Mouse (Mus musculus) B cell, adult 62 days (primary cell): ENCODE data around the gene Mmab. TPM values are rescaled to one million over a fixed set of nuclear protein-coding genes. Genes with fewer than 3 reads are reported as not detected.

Source experiments
- total RNA-seq: library from RNA; stranded (reverse); gene quantifications from 4 replicates; pipeline ENCODE4 v1.2.4, GENCODE M21; 2023

The Mmab gene
- total RNA-seq = 7.1 to 9.7 TPM (median 7.9 TPM) in 4 replicates

DNA sequence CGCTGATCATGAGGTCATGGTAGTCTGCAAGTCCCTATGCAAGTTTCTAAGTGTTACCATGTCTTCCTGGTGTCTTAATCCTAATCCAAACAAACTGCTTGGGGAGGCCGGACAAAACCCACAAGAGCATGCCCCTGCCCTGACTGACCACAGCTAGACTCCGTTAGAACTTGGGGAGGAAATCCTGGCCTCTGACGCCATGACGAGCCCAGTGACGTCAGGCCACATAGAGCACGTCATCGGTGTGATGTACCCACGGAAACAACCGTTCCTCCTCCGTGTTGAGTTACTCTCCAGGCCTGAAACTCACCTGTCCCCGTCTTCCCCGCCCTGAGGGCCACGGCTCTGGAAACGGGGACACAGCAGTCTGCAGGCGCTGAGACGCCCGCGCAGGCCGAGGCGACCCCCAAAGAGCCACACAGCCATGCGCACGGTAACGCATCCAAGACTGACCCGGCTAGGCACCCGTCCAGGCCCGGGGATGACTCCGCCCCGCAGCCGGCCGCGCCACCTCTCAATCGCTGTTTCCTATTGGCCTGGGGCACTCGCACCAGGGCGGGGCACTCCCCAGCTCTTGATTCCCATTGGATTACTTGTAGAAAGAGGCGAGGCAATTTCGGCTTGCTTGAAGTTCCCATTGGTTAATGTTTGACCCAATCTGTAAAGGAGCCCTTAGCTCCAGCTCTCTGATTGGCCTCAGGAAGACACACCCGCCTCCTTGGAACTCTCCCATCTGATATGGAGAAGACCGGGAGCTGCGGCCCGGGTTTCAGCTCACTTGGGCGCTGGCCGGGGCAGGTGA lies at the start of gene Mmab, which contains the start of gene Mvk:
Gene Mmab, minus strand, starts transcription at position 495 of the 802 bp plus-strand sequence.
Gene Mvk, plus strand, starts transcription at position 704 of the 802 bp plus-strand sequence.

Other genes with a start within 250 kb of the Mmab start
- not detected in 4 replicates for gene Foxn4, start 170.3 kb downstream of the Mmab start, total RNA-seq
- 23.2 to 27.8 TPM (median 25.0 TPM) in 4 replicates for gene Myo1h, start 154.9 kb downstream of the Mmab start, total RNA-seq
- gene Kctd10, start 63.6 kb downstream of the Mmab start, total RNA-seq = 72.8 to 82.9 TPM (median 79.2 TPM) in 4 replicates
- gene Ube3b, start 63.5 kb downstream of the Mmab start, total RNA-seq = 53.2 to 67.7 TPM (median 56.7 TPM) in 4 replicates
- 7.4 to 12.0 TPM (median 10.3 TPM) in 4 replicates for gene Mvk, start 209 bp upstream of the Mmab start, total RNA-seq
- 8.1 to 12.4 TPM (median 9.7 TPM) in 4 replicates for gene Fam222a, start 124.0 kb upstream of the Mmab start, total RNA-seq
- gene Trpv4, start 214.4 kb upstream of the Mmab start, total RNA-seq = 0.16 to 2.0 TPM (median 1.0 TPM) in 3 of 4 replicates, not detected in the other
- gene Gltp, start 246.9 kb upstream of the Mmab start, total RNA-seq = 50.0 to 57.6 TPM (median 53.1 TPM) in 4 replicates